Mouse (Mus musculus) bone marrow, adult 2 months (tissue): ENCODE measurements around the gene T.

Experiments used
- CTCF ChIP-seq: fragments of 200-500 bp; IDR thresholded peaks from 2 replicates; pipeline ENCODE4 v1.5.1; 2011; ENCODE audit warnings: low read length, control low read depth; ENCODE audit not compliant: control insufficient read depth, insufficient read depth
- POLR2A ChIP-seq: fragments of 200-500 bp; IDR thresholded peaks from 2 replicates; pipeline ENCODE4 v1.6.1; 2011; ENCODE audit warnings: low read depth, mild to moderate bottlenecking, control low read depth, low read length, borderline replicate concordance; ENCODE audit not compliant: control insufficient read depth

- no peak for TF ChIP-seq CTCF
- no peak for TF ChIP-seq POLR2A
Observed at GRCm38 (mm10) chr17:8484246-8484645, 50.0 kb downstream of the T start.
